Mouse (Mus musculus) R1 (cell line): ENCODE data around the gene Plscr3.
"Not testable (repeated sequence)": the region's sequence is repeated elsewhere in the genome, so short reads cannot be mapped to it uniquely, and the experiment has no call there.

ENCODE experiments used
- DNase-seq: peaks from one replicate; pipeline ENCODE4 v3.0.0-alpha.2; 2018; ENCODE audit warnings: low read depth, low spot score

The Plscr3 gene

GRCm38 (mm10) chr11:69828832-69829231, 17.3 kb upstream of the Plscr3 start:
- DNase-seq = peak; percentile 72

- DNase-seq = peak; percentile 45
These were observed 12.6 kb upstream of the Plscr3 start for GRCm38 (mm10) chr11:69833554-69833953.

GRCm38 (mm10) chr11:69834001-69834549, 12.1 kb upstream of the Plscr3 start:
- peak; percentile 39 for DNase-seq

- DNase-seq = no peak
These were observed 10.7 kb upstream of the Plscr3 start for GRCm38 (mm10) chr11:69835326-69835965.

- no peak for DNase-seq
These were observed 10.2 kb upstream of the Plscr3 start for GRCm38 (mm10) chr11:69835966-69836335.

- peak; percentile 61 for DNase-seq
These were observed 9.2 kb upstream of the Plscr3 start for GRCm38 (mm10) chr11:69836703-69837576.

- DNase-seq = no peak
These were observed 8.6 kb upstream of the Plscr3 start, which contains the start of gene Nlgn2 for GRCm38 (mm10) chr11:69837604-69837951. Gene Nlgn2 (minus strand): TSS chr11:69837784.

- DNase-seq = peak; percentile 100
These were observed 8.0 kb upstream of the Plscr3 start, which contains the start of gene Tmem256 for GRCm38 (mm10) chr11:69837952-69838713. Gene Tmem256 (plus strand): TSS chr11:69838514.

- peak; percentile 68 for DNase-seq
These were observed 7.5 kb upstream of the Plscr3 start for GRCm38 (mm10) chr11:69838714-69839104.

GRCm38 (mm10) chr11:69846738-69847688, 837 bp downstream of the Plscr3 start:
- no peak for DNase-seq

GRCm38 (mm10) chr11:69848021-69848420, 1.8 kb downstream of the Plscr3 start:
- DNase-seq = no peak

GRCm38 (mm10) chr11:69849128-69849527, 3.0 kb downstream of the Plscr3 start:
- DNase-seq = no peak

- no peak for DNase-seq
These were observed 3.7 kb downstream of the Plscr3 start for GRCm38 (mm10) chr11:69849884-69850283.

- no peak for DNase-seq
These were observed 4.6 kb downstream of the Plscr3 start for GRCm38 (mm10) chr11:69850754-69851153.

GRCm38 (mm10) chr11:69853994-69854393, 7.8 kb downstream of the Plscr3 start:
- peak; percentile 80 for DNase-seq

GRCm38 (mm10) chr11:69854680-69855079, 8.5 kb downstream of the Plscr3 start:
- DNase-seq = no peak

- peak; percentile 90 for DNase-seq
These were observed 9.2 kb downstream of the Plscr3 start for GRCm38 (mm10) chr11:69855347-69855746.

GRCm38 (mm10) chr11:69858113-69858998, 12.2 kb downstream of the Plscr3 start, which contains the start of gene Tnk1:
Gene Tnk1 (minus strand): TSS chr11:69858730.
- peak; percentile 75 for DNase-seq

- not testable (repeated sequence) for DNase-seq
These were observed 17.6 kb downstream of the Plscr3 start for GRCm38 (mm10) chr11:69863729-69864128.
